Mouse (Mus musculus): ENCODE results near the gene U2af1l4. TPM values are rescaled to one million over a fixed set of nuclear protein-coding genes. Genes with fewer than 3 reads are reported as not detected.

The U2af1l4 gene
- polyA plus RNA-seq, 1 experiment from 2014 or later, result 90.7 TPM

- Histone ChIP-seq H3K4me3 (no peak overlapping the region), H3K9ac (no peak overlapping the region), H3K4me1 (peaks cover 6% of the 10 kb centered on the region), H3K27me3 (replicated peaks) (no peaks in the 10 kb centered on the region), H3K9me3 (no peaks in the 10 kb centered on the region), H3K36me3 (replicated peaks) (no peaks in the 10 kb centered on the region), H3K27ac (no peak overlapping the region), H3K4me2 (no peak overlapping the region)
- ATAC-seq (replicated peaks), result no peak
- 58% methylated on average over 5 of the region's 5 CpGs for WGBS
Measured at GRCm38 (mm10) chr7:30592772-30593423, 29.8 kb downstream of the U2af1l4 start.

- 64% methylated on average over 10 of the region's 10 CpGs for WGBS
- no peaks in the 10 kb centered on the region for H3K36me3 ChIP-seq (replicated peaks)
- H3K27me3 ChIP-seq (replicated peaks), result no peaks in the 10 kb centered on the region
- no peak overlapping the region for H3K4me3 ChIP-seq
- no peak overlapping the region for H3K27ac ChIP-seq
- no peaks in the 10 kb centered on the region for H3K9me3 ChIP-seq
- ATAC-seq (replicated peaks), result no peak
- peaks cover 6% of the 10 kb centered on the region for H3K4me1 ChIP-seq
- H3K9ac ChIP-seq, result no peak overlapping the region
- no peak overlapping the region for H3K4me2 ChIP-seq
Measured at GRCm38 (mm10) chr7:30593579-30594509, 30.7 kb downstream of the U2af1l4 start.

- Histone ChIP-seq H3K9me3 (no peaks in the 10 kb centered on the region), H3K27ac (no peak overlapping the region), H3K4me3 (no peak overlapping the region), H3K27me3 (replicated peaks) (no peaks in the 10 kb centered on the region), H3K4me1 (peaks cover 5% of the 10 kb centered on the region), H3K4me2 (no peak overlapping the region), H3K36me3 (replicated peaks) (no peaks in the 10 kb centered on the region), H3K9ac (no peak overlapping the region)
- WGBS, result 64% methylated on average over 4 of the region's 4 CpGs
- no peak for ATAC-seq (replicated peaks)
Measured at GRCm38 (mm10) chr7:30594510-30595024, 31.5 kb downstream of the U2af1l4 start.

- no peaks in the 10 kb centered on the region for H3K36me3 ChIP-seq (replicated peaks)
- ATAC-seq (replicated peaks), result no peak
- H3K27me3 ChIP-seq (replicated peaks), result no peaks in the 10 kb centered on the region
- H3K4me3 ChIP-seq, result no peak overlapping the region
- 81% methylated on average over 5 of the region's 5 CpGs for WGBS
- H3K9ac ChIP-seq, result no peak overlapping the region
- peaks cover 13% of the 10 kb centered on the region for H3K4me1 ChIP-seq
- no peaks in the 10 kb centered on the region for H3K9me3 ChIP-seq
- H3K4me2 ChIP-seq, result no peak overlapping the region
- H3K27ac ChIP-seq, result no peak overlapping the region
Measured at GRCm38 (mm10) chr7:30596093-30596492, 33.0 kb downstream of the U2af1l4 start.

GRCm38 (mm10) chr7:30596811-30597210, 33.7 kb downstream of the U2af1l4 start:
- 76% methylated on average over 5 of the region's 5 CpGs for WGBS

GRCm38 (mm10) chr7:30598786-30599185, 35.7 kb downstream of the U2af1l4 start, which contains the start of gene Zbtb32:
Gene Zbtb32, minus strand, starts transcription at chr7:30598909.
- Histone ChIP-seq H3K27me3 (replicated peaks) (no peaks in the 10 kb centered on the region), H3K4me2 (peak within 1 kb of the TSS; percentile 45), H3K4me3 (peak within 1 kb of the TSS; percentile 16), H3K4me1 (peaks cover 13% of the 10 kb centered on the region), H3K27ac (peak within 1 kb of the TSS; percentile 13; the same call in 1 of the 2 replicates), H3K9me3 (no peaks in the 10 kb centered on the region), H3K9ac (no peak within 1 kb of the TSS), H3K36me3 (replicated peaks) (no peaks in the 10 kb centered on the region)
- WGBS, result 95% methylated on average over 12 of the region's 12 CpGs
- ATAC-seq (replicated peaks), result no peak

More at GRCm38 (mm10) chr7:30596811-30597210, 33.7 kb downstream of the U2af1l4 start:
- no peaks in the 10 kb centered on the region for H3K9me3 ChIP-seq
- no peak overlapping the region for H3K4me3 ChIP-seq
- no peaks in the 10 kb centered on the region for H3K36me3 ChIP-seq (replicated peaks)
- no peak overlapping the region for H3K27ac ChIP-seq
- no peaks in the 10 kb centered on the region for H3K27me3 ChIP-seq (replicated peaks)
- H3K4me1 ChIP-seq, result peaks cover 13% of the 10 kb centered on the region
- no peak overlapping the region for H3K9ac ChIP-seq
- H3K4me2 ChIP-seq, result no peak overlapping the region
- ATAC-seq (replicated peaks), result no peak

GRCm38 (mm10) chr7:30599933-30600353, 36.8 kb downstream of the U2af1l4 start:
- Histone ChIP-seq H3K27ac (peak overlapping the region; percentile 13; the same call in 1 of the 2 replicates), H3K36me3 (replicated peaks) (no peaks in the 10 kb centered on the region), H3K9ac (no peak overlapping the region), H3K9me3 (no peaks in the 10 kb centered on the region), H3K27me3 (replicated peaks) (no peaks in the 10 kb centered on the region), H3K4me2 (peak overlapping the region; percentile 45), H3K4me1 (peaks cover 13% of the 10 kb centered on the region), H3K4me3 (peak overlapping the region; percentile 16)
- 1% methylated on average over 16 of the region's 16 CpGs for WGBS
- peak; percentile 98 for ATAC-seq (replicated peaks)

- Histone ChIP-seq H3K27me3 (replicated peaks) (no peaks in the 10 kb centered on the region), H3K4me1 (peaks cover 13% of the 10 kb centered on the region), H3K9me3 (no peaks in the 10 kb centered on the region), H3K9ac (no peak overlapping the region), H3K4me2 (peak overlapping the region; percentile 45; the same call in 1 of the 2 replicates), H3K36me3 (replicated peaks) (no peaks in the 10 kb centered on the region), H3K27ac (0 out of 2 replicates have a peak overlapping the region, but pooled peaks have one; percentile 13), H3K4me3 (no peak overlapping the region)
- 71% methylated on average over 7 of the region's 7 CpGs for WGBS
- ATAC-seq (replicated peaks), result peak; percentile 55
Measured at GRCm38 (mm10) chr7:30600651-30601050, 37.5 kb downstream of the U2af1l4 start.

- ATAC-seq (replicated peaks), result no peak
- Histone ChIP-seq H3K27ac (no peak overlapping the region), H3K4me2 (no peak overlapping the region), H3K36me3 (replicated peaks) (no peaks in the 10 kb centered on the region), H3K4me1 (peaks cover 13% of the 10 kb centered on the region), H3K4me3 (no peak overlapping the region), H3K27me3 (replicated peaks) (no peaks in the 10 kb centered on the region), H3K9ac (no peak overlapping the region), H3K9me3 (no peaks in the 10 kb centered on the region)
- 53% methylated on average over 3 of the region's 3 CpGs for WGBS
Measured at GRCm38 (mm10) chr7:30602583-30602982, 39.5 kb downstream of the U2af1l4 start.

- H3K9ac ChIP-seq, result no peak overlapping the region
- H3K27ac ChIP-seq, result no peak overlapping the region
- H3K4me2 ChIP-seq, result no peak overlapping the region
- H3K4me3 ChIP-seq, result no peak overlapping the region
- peaks cover 13% of the 10 kb centered on the region for H3K4me1 ChIP-seq
- no peak for ATAC-seq (replicated peaks)
- 61% methylated on average over 8 of the region's 8 CpGs for WGBS
- H3K9me3 ChIP-seq, result no peaks in the 10 kb centered on the region
- no peaks in the 10 kb centered on the region for H3K36me3 ChIP-seq (replicated peaks)
- H3K27me3 ChIP-seq (replicated peaks), result no peaks in the 10 kb centered on the region
Measured at GRCm38 (mm10) chr7:30604424-30604823, 41.3 kb downstream of the U2af1l4 start.

GRCm38 (mm10) chr7:30604944-30605343, 41.8 kb downstream of the U2af1l4 start:
- Histone ChIP-seq H3K27me3 (replicated peaks) (no peaks in the 10 kb centered on the region), H3K9ac (no peak overlapping the region), H3K27ac (no peak overlapping the region), H3K36me3 (replicated peaks) (no peaks in the 10 kb centered on the region), H3K9me3 (no peaks in the 10 kb centered on the region), H3K4me2 (no peak overlapping the region), H3K4me3 (no peak overlapping the region), H3K4me1 (peaks cover 8% of the 10 kb centered on the region; the same call in 1 of the 2 replicates)
- WGBS, result 88% methylated on average over 8 of the region's 8 CpGs
- no peak for ATAC-seq (replicated peaks)

GRCm38 (mm10) chr7:30607706-30608309, 44.7 kb downstream of the U2af1l4 start:
- no peak for ATAC-seq (replicated peaks)
- Histone ChIP-seq H3K4me1 (no peaks in the 10 kb centered on the region), H3K9ac (no peak overlapping the region), H3K36me3 (replicated peaks) (no peaks in the 10 kb centered on the region), H3K27me3 (replicated peaks) (no peaks in the 10 kb centered on the region), H3K4me2 (no peak overlapping the region), H3K9me3 (no peaks in the 10 kb centered on the region), H3K27ac (no peak overlapping the region), H3K4me3 (no peak overlapping the region)
- WGBS, result 27% methylated on average over 8 of the region's 8 CpGs
